Mouse (Mus musculus) heart, postnatal 36 days (tissue): ENCODE results near the gene Gm3373. TPM values are rescaled to one million over a fixed set of nuclear protein-coding genes. Genes with fewer than 3 reads are reported as not detected.
"Not testable (repeated sequence)": the region's sequence is repeated elsewhere in the genome, so short reads cannot be mapped to it uniquely, and the experiment has no call there.

Experiments used
- DNase-seq, 2 experiments: peaks; one replicate each; pipeline ENCODE4 v3.0.0; 2021 to 2022
- intact Hi-C: fragments of 180-260 bp; cut with DNase I; formaldehyde crosslinking; loops from one replicate; pipeline ENCODE4 v1.15.1; 2025
- total RNA-seq, 2 experiments: library from RNA; stranded (reverse); gene quantifications; 2 replicates each; pipeline ENCODE4 v1.2.3; 2021

Gm3373 gene
- total RNA-seq: under 1 TPM; 0.19 to 0.27 TPM

GRCm38 (mm10) chr14:5741477-5741876 lies at the start of gene Gm3373:
Gm3373 (minus strand) TSS chr14:5741577.
- DNase-seq, intact Hi-C loops: not testable (repeated sequence)

- DNase-seq, intact Hi-C loops: not testable (repeated sequence)
Measured at GRCm38 (mm10) chr14:5687357-5687756, 54.0 kb downstream of the Gm3373 start, which contains the start of gene Gm9603. Gm9603 (minus strand) TSS chr14:5687457.

Other genes starting within 250 kb of the Gm3373 start
- gene Gm3488, start 239.9 kb downstream of the Gm3373 start, total RNA-seq: under 1 TPM; 0.17 to 0.35 TPM
- not detected for gene Gm3532, start 203.1 kb downstream of the Gm3373 start, total RNA-seq
- gene Gm8265, start 108.5 kb downstream of the Gm3373 start, total RNA-seq: not detected
- not detected for gene Gm9603, start 54.1 kb downstream of the Gm3373 start, total RNA-seq
- under 1 TPM in 1 of 2 experiments, not detected in 1; 0.67 TPM for gene Gm3383, start 66.4 kb upstream of the Gm3373 start, total RNA-seq
- not detected for gene Gm3424, start 88.8 kb upstream of the Gm3373 start, total RNA-seq
- gene Gm8237, start 138.8 kb upstream of the Gm3373 start, total RNA-seq: under 1 TPM in 1 of 2 experiments, not detected in 1; 0.25 TPM
- under 1 TPM; 0.22 to 0.33 TPM for gene Gm3248, start 220.2 kb upstream of the Gm3373 start, total RNA-seq
- gene Gm3453, start 237.6 kb upstream of the Gm3373 start, total RNA-seq: not detected